ENCODE assay signal across 12 mouse cellular contexts in the genomic region with DNA sequence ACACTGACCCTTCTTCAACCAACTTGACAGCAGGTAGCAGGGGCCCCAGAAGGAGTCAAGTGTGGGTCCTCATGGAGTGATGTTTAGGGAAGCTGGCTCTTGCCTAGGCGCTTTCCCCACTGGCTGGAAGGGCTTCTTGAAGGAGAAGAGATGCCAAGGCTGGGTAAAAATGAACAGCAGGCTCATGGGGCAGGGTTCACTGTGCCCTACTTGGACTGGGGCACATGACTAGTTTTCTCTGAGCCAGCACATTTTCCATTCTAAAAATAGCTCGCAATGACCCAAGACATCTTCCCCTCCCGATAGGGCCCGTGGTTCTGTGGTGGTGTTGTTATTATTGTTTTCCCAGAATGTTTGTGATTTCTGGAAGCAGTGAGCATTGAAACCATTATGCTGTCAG.
DNase-seq lines count a peak whose midpoint lies in the region; ATAC-seq and TF ChIP-seq lines count a peak whose summit lies in the region.
"Had no signal": no experiment of that assay in that cellular context is flagged by ENCODE, and none has a peak within 500 bp of the region (broad histone marks: within the 10 kb centered on the region; RNA-seq: fewer than 3 reads in every experiment).

No protein-coding gene starts in this region.

- H3K4me2 ChIP-seq in lung, postnatal 0 days (replicated peaks; ENCODE audit: low read depth, low read length): no peak overlapping the region
- H3K4me2 ChIP-seq in embryonic facial prominence, embryonic 13.5 days: no peak overlapping the region
- H3K4me2 ChIP-seq in liver, postnatal 0 days (ENCODE audit: low read depth, low read length): no peak overlapping the region
- no peak overlapping the region for H3K4me2 ChIP-seq in forebrain, postnatal 0 days (ENCODE audit: low read depth)
- H3K4me2 ChIP-seq: midbrain, embryonic 12.5 days had no signal

- H3K9me3 ChIP-seq in lung, postnatal 0 days (ENCODE audit: low read length): no peaks in the 10 kb centered on the region
- no peaks in the 10 kb centered on the region for H3K9me3 ChIP-seq in embryonic facial prominence, embryonic 13.5 days
- no peaks in the 10 kb centered on the region for H3K9me3 ChIP-seq in liver, postnatal 0 days (ENCODE audit: low read length)
- H3K9me3 ChIP-seq in forebrain, postnatal 0 days (ENCODE audit: low read length): no peaks in the 10 kb centered on the region
- H3K9me3 ChIP-seq: midbrain, embryonic 12.5 days had no signal

- H3K4me1 ChIP-seq in lung, postnatal 0 days (ENCODE audit: insufficient read depth, low read depth, low read length): peaks cover 29% of the 10 kb centered on the region
- H3K4me1 ChIP-seq in lung, adult 2 months (ENCODE audit: control insufficient read depth, insufficient read depth, low read length): peaks cover 15% of the 10 kb centered on the region
- peaks cover 88% of the 10 kb centered on the region for H3K4me1 ChIP-seq in embryonic facial prominence, embryonic 13.5 days
- peaks cover 39% of the 10 kb centered on the region for H3K4me1 ChIP-seq in liver, postnatal 0 days (ENCODE audit: insufficient read depth)
- H3K4me1 ChIP-seq in forebrain, postnatal 0 days (ENCODE audit: insufficient read depth): peaks cover 5% of the 10 kb centered on the region; the same call in 1 of the 2 replicates

- H3K27me3 ChIP-seq in lung, postnatal 0 days (replicated peaks; ENCODE audit: insufficient read depth, low read length): no peaks in the 10 kb centered on the region
- no peaks in the 10 kb centered on the region for H3K27me3 ChIP-seq in embryonic facial prominence, embryonic 13.5 days
- no peaks in the 10 kb centered on the region for H3K27me3 ChIP-seq in liver, postnatal 0 days (ENCODE audit: insufficient read depth, low read length)
- no peaks in the 10 kb centered on the region; the same call in 1 of the 2 replicates for H3K27me3 ChIP-seq in forebrain, postnatal 0 days (ENCODE audit: insufficient read depth, low read length)
- H3K27me3 ChIP-seq: midbrain, embryonic 12.5 days; Patski had no signal

- 60% methylated on average over 4 of the region's 4 CpGs for WGBS in lung, postnatal 0 days
- 47% methylated on average over 4 of the region's 4 CpGs for WGBS in lung, adult 2 months
- 70% methylated on average over 4 of the region's 4 CpGs for WGBS in embryonic facial prominence, embryonic 13.5 days
- WGBS in liver, postnatal 0 days (ENCODE audit: insufficient replicate concordance): 34% methylated on average over 4 of the region's 4 CpGs
- WGBS in forebrain, postnatal 0 days: 89% methylated on average over 4 of the region's 4 CpGs

- no peak overlapping the region for H3K27ac ChIP-seq in lung, postnatal 0 days (ENCODE audit: low read length)
- peak overlapping the region; percentile 93 for H3K27ac ChIP-seq in embryonic facial prominence, embryonic 13.5 days
- no peak overlapping the region for H3K27ac ChIP-seq in liver, postnatal 0 days (ENCODE audit: low read depth)
- H3K27ac ChIP-seq in forebrain, postnatal 0 days (ENCODE audit: low read depth, low read length): no peak overlapping the region
- H3K27ac ChIP-seq: midbrain, embryonic 12.5 days had no signal

- no peak for TF ChIP-seq POLR2A in lung, adult 2 months (IDR thresholded peaks at IDR 0.05; ENCODE audit: borderline replicate concordance, extremely low read depth, low read depth, low read length)

- H3K36me3 ChIP-seq in lung, postnatal 0 days (ENCODE audit: insufficient read depth, low read length): no peaks in the 10 kb centered on the region
- no peaks in the 10 kb centered on the region for H3K36me3 ChIP-seq in embryonic facial prominence, embryonic 13.5 days
- no peaks in the 10 kb centered on the region for H3K36me3 ChIP-seq in liver, postnatal 0 days (replicated peaks; ENCODE audit: insufficient read depth, low read length)
- H3K36me3 ChIP-seq in forebrain, postnatal 0 days (ENCODE audit: insufficient read depth): no peaks in the 10 kb centered on the region
- H3K36me3 ChIP-seq: midbrain, embryonic 12.5 days had no signal

- TF ChIP-seq CTCF in lung, postnatal 0 days (IDR thresholded peaks at IDR 0.05): no peak
- no peak for TF ChIP-seq CTCF in lung, adult 2 months (IDR thresholded peaks at IDR 0.05; ENCODE audit: insufficient read depth, low read length)
- no peak for TF ChIP-seq CTCF in liver, postnatal 0 days (IDR thresholded peaks at IDR 0.05; ENCODE audit: low read depth)
- no peak for TF ChIP-seq CTCF in forebrain, postnatal 0 days (IDR thresholded peaks at IDR 0.05; ENCODE audit: low read depth)

- DNase-seq in lung, postnatal 0 days (ENCODE audit: low spot score): peak; percentile 37
- no peak for DNase-seq in lung, adult 2 months
- peak; percentile 44 for DNase-seq in heart, postnatal 4 days
- DNase-seq in liver, postnatal 0 days: no peak
- DNase-seq in thymus, postnatal 4 days: no peak
- no peak for DNase-seq in embryo, embryonic 10 days (ENCODE audit: low spot score)
- DNase-seq in forebrain, postnatal 0 days: no peak
- DNase-seq: retina, postnatal 1 day had no signal

- no peak overlapping the region for H3K4me3 ChIP-seq in lung, postnatal 0 days (ENCODE audit: low read depth, low read length)
- H3K4me3 ChIP-seq in lung, adult 2 months (replicated peaks; ENCODE audit: extremely low read depth, low read depth, low read length): no peak overlapping the region
- no peak overlapping the region for H3K4me3 ChIP-seq in embryonic facial prominence, embryonic 13.5 days
- no peak overlapping the region for H3K4me3 ChIP-seq in liver, postnatal 0 days (ENCODE audit: low read depth, low read length)
- H3K4me3 ChIP-seq in forebrain, postnatal 0 days (ENCODE audit: low read depth, low read length): no peak overlapping the region
- H3K4me3 ChIP-seq: midbrain, embryonic 12.5 days had no signal

- ATAC-seq in lung, postnatal 0 days: no peak
- no peak for ATAC-seq in embryonic facial prominence, embryonic 13.5 days (ENCODE audit: insufficient number of reproducible peaks, insufficient read depth, low FRiP score, low TSS enrichment, low read depth)
- 0 out of 2 replicates have a peak, but pooled peaks have one; percentile 4 for ATAC-seq in liver, postnatal 0 days
- no peak for ATAC-seq in forebrain, postnatal 0 days
- ATAC-seq: hindbrain, embryonic 16.5 days; Patski had no signal

- no peak overlapping the region for H3K9ac ChIP-seq in lung, postnatal 0 days (replicated peaks; ENCODE audit: low read depth)
- H3K9ac ChIP-seq in embryonic facial prominence, embryonic 13.5 days: no peak overlapping the region
- H3K9ac ChIP-seq in liver, postnatal 0 days (replicated peaks): no peak overlapping the region
- H3K9ac ChIP-seq in forebrain, postnatal 0 days: no peak overlapping the region
- H3K9ac ChIP-seq: midbrain, embryonic 12.5 days had no signal

- no peak for TF ChIP-seq EP300 in lung, postnatal 0 days (IDR thresholded peaks at IDR 0.05)
- no peak for TF ChIP-seq EP300 in liver, postnatal 0 days (IDR thresholded peaks at IDR 0.05; ENCODE audit: low read depth)

Comparison
In these comparisons a context has a peak if more than half of its experiments do, and no peak if none do; other contexts are left out.
1. DNase-seq: peak in lung, postnatal 0 days (single experiment) and heart, postnatal 4 days (single experiment); none in lung, adult 2 months (single experiment), liver, postnatal 0 days (single experiment), thymus, postnatal 4 days (single experiment), embryo, embryonic 10 days (single experiment) and forebrain, postnatal 0 days (single experiment).